10 mouse cellular contexts compared by ENCODE assay signal in genomic region chr4:95156451-95157271, GRCm38 (mm10).
DNase-seq lines count a peak whose midpoint lies in the region; ATAC-seq lines count a peak whose summit lies in the region.
"Had no signal": no experiment of that assay in that cellular context is flagged by ENCODE, and none has a peak within 500 bp of the region (broad histone marks: within the 10 kb centered on the region; RNA-seq: fewer than 3 reads in every experiment).

No protein-coding gene starts in this region.

- no peak overlapping the region for H3K4me3 ChIP-seq in liver, embryonic 13.5 days (replicated peaks)
- H3K4me3 ChIP-seq in midbrain, embryonic 15.5 days = no peak overlapping the region
- H3K4me3 ChIP-seq: embryonic facial prominence, embryonic 13.5 days; neural tube, embryonic 15.5 days had no signal

- H3K4me2 ChIP-seq in liver, embryonic 13.5 days = peak overlapping the region; percentile 51
- no peak overlapping the region for H3K4me2 ChIP-seq in midbrain, embryonic 15.5 days
- H3K4me2 ChIP-seq: embryonic facial prominence, embryonic 13.5 days; neural tube, embryonic 15.5 days had no signal

- H3K4me1 ChIP-seq in liver, embryonic 13.5 days (replicated peaks) = peaks cover 86% of the 10 kb centered on the region
- H3K4me1 ChIP-seq in midbrain, embryonic 15.5 days = peaks cover 15% of the 10 kb centered on the region

- H3K27ac ChIP-seq in liver, embryonic 13.5 days = peak overlapping the region; percentile 86
- no peak overlapping the region for H3K27ac ChIP-seq in midbrain, embryonic 15.5 days
- H3K27ac ChIP-seq: embryonic facial prominence, embryonic 13.5 days; neural tube, embryonic 15.5 days had no signal

- no peaks in the 10 kb centered on the region for H3K27me3 ChIP-seq in liver, embryonic 13.5 days
- H3K27me3 ChIP-seq in splenic B cell, adult 2 months (ENCODE audit: control insufficient read depth, insufficient read depth, low read length, poor library complexity, severe bottlenecking) = no peaks in the 10 kb centered on the region
- no peaks in the 10 kb centered on the region for H3K27me3 ChIP-seq in midbrain, embryonic 15.5 days (replicated peaks)
- H3K27me3 ChIP-seq: embryonic facial prominence, embryonic 13.5 days; neural tube, embryonic 15.5 days had no signal

- WGBS in liver, embryonic 13.5 days (ENCODE audit: insufficient replicate concordance) = 8% methylated on average over 5 of the region's 5 CpGs
- WGBS in midbrain, embryonic 15.5 days = 48% methylated on average over 5 of the region's 5 CpGs

- ATAC-seq in liver, embryonic 13.5 days (ENCODE audit: low read depth) = peak; percentile 41
- no peak for ATAC-seq in midbrain, embryonic 15.5 days (replicated peaks)

- intact Hi-C loops in left cerebral cortex, postnatal 36 days (cut with DNase I) = no loop called here

- H3K36me3 ChIP-seq in liver, embryonic 13.5 days = no peaks in the 10 kb centered on the region
- no peaks in the 10 kb centered on the region for H3K36me3 ChIP-seq in splenic B cell, adult 2 months (ENCODE audit: control insufficient read depth, insufficient read depth, low read length, poor library complexity, severe bottlenecking)
- no peaks in the 10 kb centered on the region for H3K36me3 ChIP-seq in midbrain, embryonic 15.5 days (replicated peaks)
- H3K36me3 ChIP-seq: embryonic facial prominence, embryonic 13.5 days; neural tube, embryonic 15.5 days had no signal

- H3K9me3 ChIP-seq in liver, embryonic 13.5 days (replicated peaks) = no peaks in the 10 kb centered on the region
- no peaks in the 10 kb centered on the region for H3K9me3 ChIP-seq in midbrain, embryonic 15.5 days
- H3K9me3 ChIP-seq: embryonic facial prominence, embryonic 13.5 days; neural tube, embryonic 15.5 days had no signal

- peak overlapping the region; percentile 40 for H3K9ac ChIP-seq in liver, embryonic 13.5 days
- H3K9ac ChIP-seq in midbrain, embryonic 15.5 days = no peak overlapping the region
- H3K9ac ChIP-seq: embryonic facial prominence, embryonic 13.5 days; neural tube, embryonic 15.5 days had no signal

- DNase-seq in kidney, adult 11 months = peak; percentile 34
- DNase-seq in kidney, adult 18-20 months = no peak
- DNase-seq in embryo, embryonic 9.5 days (ENCODE audit: extremely low spot score) = peak; percentile 29
- DNase-seq in liver, embryonic 13.5 days = peak; percentile 68
- peak; percentile 69 for DNase-seq in splenic B cell, adult 2 months (ENCODE audit: low read depth, low spot score)
- no peak for DNase-seq in left cerebral cortex, postnatal 36 days (ENCODE audit: low spot score in 2 of 2)
- no peak for DNase-seq in urinary bladder, postnatal 36 days (ENCODE audit: low spot score in 2 of 2)

Comparison
In these comparisons a context has a peak if more than half of its experiments do, and no peak if none do; other contexts are left out.
1. DNase-seq: peak in kidney, adult 11 months (single experiment), embryo, embryonic 9.5 days (single experiment), liver, embryonic 13.5 days (single experiment) and splenic B cell, adult 2 months (single experiment); none in kidney, adult 18-20 months (single experiment), left cerebral cortex, postnatal 36 days (0 of 2) and urinary bladder, postnatal 36 days (0 of 2).